Mouse (Mus musculus) mouse embryonic stem cell (cell line): Measurements from ENCODE around the gene Abhd17b.
"Not testable (repeated sequence)": the region's sequence is repeated elsewhere in the genome, so short reads cannot be mapped to it uniquely, and the experiment has no call there.

Experiments
- in situ Hi-C, 2 experiments: fragments of 300-500 bp; cut with MboI; formaldehyde crosslinking; loops; 1 replicate in 1 of 2; 3 replicates in 1 of 2; pipeline ENCODE4 v1.14.3; 2019 to 2020; ENCODE audit warnings: low sequenced_read_pairs in 2 of 2, low pct_unique_long_range_greater_than_20kb in 1 of 2, mixed read lengths in 1 of 2; ENCODE audit not compliant: unreplicated experiment in 1 of 2

The Abhd17b gene

DNA sequence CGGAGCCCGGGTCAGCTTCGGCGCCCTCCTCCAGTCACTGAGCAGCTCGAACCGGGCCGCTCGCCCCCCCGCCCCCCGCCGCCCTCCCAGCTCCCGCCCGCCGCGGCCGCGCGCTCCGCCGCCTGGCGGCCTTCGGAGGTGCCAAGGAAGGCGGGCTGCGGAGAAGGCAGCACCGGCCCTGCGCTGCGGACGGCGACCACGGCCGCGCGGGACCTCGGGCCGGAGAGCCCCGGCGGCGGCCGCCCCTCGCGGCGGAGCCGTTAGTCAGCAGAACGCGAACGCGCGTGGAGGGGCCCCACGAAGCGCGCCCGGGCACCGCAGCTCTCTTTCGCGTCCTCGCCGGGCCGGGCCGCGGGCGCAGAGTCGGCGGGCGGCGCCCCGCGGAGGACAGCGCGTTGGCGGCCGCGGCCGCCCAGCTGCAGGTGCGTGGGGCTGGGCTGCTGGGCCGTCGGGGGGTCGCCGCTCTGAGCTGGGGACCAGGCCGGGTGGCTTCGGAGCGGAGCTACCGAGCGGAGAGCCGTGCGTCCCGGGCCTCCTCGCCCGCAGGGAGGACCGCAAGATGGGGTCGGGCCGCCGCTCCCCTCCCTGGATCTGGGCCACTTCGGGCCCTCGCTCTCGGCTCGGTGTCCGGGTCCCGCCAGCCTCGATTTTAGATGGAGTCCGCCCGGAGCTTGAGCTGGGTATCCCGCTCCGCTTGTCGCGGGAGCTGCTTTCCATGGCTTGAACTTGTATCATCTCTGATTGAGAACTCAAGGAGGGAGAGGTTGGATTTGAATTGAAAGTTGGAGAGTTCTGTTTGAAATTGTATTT, at the start of gene Abhd17b:
Gene Abhd17b, plus strand, starts transcription at position 14 of the 810 bp plus-strand sequence.
- in situ Hi-C loops: no loop called here

DNA sequence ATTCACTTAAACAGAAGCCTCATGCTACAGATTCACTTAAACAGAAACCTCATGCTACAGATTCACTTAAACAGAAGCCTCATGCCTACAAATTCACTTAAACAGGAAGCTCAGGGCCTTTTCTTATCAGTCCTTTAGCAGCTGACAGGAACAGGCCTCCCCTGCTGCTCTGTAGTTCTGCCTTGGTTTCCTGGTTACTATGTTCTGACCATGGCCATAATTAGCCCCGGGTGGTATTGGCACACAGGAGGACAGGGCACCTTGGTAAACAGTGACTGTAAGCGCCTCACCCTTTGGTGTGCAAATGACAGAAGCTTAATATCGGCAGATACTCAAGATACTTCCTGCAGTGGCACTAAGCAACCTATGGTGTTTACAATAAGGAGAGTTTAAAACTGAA, 49.1 kb upstream of the Abhd17b start:
- in situ Hi-C loops: no loop called here

DNA sequence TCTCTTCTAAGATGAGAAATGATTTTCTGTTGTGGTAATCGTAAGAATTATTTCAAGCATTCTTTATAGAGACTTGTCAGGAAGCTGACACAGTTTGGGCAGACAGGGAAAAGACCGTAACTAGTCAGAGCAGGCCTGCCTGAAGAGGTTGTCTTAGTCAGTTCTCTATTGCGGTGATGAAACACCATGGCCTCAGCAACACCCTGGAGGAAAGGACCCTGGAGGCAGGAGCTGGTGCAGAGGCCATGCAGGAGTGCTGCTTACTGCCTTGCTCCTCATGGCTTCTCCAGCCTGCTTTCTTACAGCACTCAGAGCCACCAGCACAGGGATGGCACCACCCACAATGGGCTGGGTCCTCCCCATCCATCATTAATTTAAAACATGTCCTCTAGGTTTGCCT, 47.7 kb upstream of the Abhd17b start:
- in situ Hi-C loops: no loop called here

DNA sequence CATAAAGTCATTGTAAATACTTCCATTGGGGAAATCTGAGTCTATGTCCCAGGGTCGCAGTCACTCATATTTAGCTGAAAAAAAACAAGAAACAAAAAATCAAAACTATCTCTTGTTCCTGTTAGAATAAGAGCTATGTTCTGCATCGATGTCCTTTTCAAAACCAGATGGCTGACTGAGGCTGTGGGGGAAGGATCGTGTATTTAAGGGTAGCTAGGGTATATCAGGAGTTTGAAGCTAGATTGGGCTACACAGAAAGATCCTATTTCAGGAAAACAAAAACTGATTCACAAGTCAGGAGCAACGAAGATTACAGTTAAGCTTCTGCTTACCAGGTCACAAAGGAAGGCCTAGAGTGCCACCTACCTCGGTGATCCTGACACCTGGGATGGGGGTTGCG, 42.7 kb upstream of the Abhd17b start:
- in situ Hi-C loops: no loop called here

GRCm38 (mm10) chr19:21611297-21611696, 41.7 kb upstream of the Abhd17b start:
- in situ Hi-C loops: no loop called here

DNA sequence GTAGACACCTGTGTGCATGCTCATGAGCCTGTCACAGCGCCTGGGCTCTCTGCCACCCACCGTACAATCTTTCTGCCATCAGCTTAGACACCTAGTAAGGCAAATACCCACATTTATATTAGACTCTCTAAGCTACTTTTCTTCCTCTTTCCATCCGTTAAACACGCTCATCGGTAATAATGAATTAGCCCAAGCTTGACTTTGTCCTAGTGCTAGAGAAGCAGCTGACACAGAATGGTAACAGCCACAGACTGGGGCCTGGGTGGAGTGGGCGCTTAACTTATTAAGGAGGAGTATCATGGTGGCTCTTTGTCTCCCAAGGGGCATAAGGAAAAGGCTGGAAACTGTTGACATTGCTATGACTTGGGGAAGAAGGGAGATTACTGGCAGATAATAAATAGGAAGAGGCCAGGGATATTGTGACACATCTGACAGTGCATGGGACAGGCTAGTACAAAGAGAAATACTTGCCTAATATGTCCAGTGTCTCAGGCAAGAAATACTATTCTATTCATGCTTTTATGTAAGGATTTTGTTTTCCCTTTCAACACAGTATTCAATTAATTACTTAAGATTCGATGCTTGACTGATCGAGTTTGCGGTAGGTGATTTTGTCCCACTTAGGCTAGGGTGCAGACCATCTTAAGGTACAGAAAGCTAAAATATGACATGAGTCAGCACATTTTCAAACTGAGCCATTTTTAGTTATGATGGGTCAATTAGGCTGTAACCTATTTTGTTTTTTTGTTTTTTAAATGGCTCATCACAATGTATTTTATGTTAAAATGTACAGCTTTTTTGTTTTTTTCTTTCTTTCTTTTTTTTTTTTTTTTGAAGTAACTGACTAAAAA, 41.0 kb upstream of the Abhd17b start:
- in situ Hi-C loops: no loop called here

DNA sequence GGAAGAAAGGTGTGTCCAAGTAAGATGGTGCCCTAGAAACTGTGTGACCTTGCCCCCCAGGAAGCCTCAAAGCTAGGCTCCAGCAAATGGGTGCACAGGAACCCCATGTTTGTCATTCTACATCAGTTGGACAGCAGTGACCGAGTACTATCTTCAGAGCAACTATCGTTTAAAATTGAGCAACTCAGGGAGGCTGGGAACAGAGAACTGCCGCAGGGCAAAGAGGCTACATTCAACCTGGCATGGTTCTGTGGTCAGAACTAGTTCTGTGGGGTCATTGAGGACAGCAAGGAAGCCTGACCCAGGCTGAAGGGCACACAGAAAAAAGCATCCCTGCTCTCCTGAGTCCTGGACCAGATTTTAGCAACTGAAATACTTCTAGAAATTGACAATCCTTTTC, 37.2 kb upstream of the Abhd17b start:
- in situ Hi-C loops: no loop called here

GRCm38 (mm10) chr19:21623410-21624147, 29.4 kb upstream of the Abhd17b start:
- in situ Hi-C loops: no loop called here

GRCm38 (mm10) chr19:21624148-21624535, 28.8 kb upstream of the Abhd17b start:
- in situ Hi-C loops: no loop called here

- in situ Hi-C loops: no loop called here
Observed at GRCm38 (mm10) chr19:21626271-21626988, 26.6 kb upstream of the Abhd17b start.

- in situ Hi-C loops: not testable (repeated sequence)
Observed at GRCm38 (mm10) chr19:21628440-21628839, 24.5 kb upstream of the Abhd17b start.

GRCm38 (mm10) chr19:21629030-21629429, 24.0 kb upstream of the Abhd17b start:
- in situ Hi-C loops: no loop called here

DNA sequence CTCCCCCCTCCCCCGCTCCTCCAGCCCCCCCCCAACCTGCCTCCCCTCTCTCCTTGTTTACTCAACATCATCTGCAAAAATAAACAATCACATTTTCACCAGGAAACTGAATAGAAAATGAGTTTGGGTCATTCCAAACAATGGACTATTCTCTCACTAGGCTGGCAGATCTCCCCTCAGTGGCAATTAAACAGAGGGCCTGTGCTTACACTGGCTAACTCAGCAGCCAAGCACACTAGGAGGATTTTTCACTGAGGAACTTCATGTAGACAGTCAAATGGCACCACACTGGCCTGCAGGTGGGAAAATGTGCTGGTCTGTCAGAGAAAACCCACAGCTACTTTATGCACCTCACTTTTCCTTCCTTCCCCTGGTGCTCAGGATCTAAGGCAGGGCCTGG, 23.5 kb upstream of the Abhd17b start:
- in situ Hi-C loops: no loop called here

DNA sequence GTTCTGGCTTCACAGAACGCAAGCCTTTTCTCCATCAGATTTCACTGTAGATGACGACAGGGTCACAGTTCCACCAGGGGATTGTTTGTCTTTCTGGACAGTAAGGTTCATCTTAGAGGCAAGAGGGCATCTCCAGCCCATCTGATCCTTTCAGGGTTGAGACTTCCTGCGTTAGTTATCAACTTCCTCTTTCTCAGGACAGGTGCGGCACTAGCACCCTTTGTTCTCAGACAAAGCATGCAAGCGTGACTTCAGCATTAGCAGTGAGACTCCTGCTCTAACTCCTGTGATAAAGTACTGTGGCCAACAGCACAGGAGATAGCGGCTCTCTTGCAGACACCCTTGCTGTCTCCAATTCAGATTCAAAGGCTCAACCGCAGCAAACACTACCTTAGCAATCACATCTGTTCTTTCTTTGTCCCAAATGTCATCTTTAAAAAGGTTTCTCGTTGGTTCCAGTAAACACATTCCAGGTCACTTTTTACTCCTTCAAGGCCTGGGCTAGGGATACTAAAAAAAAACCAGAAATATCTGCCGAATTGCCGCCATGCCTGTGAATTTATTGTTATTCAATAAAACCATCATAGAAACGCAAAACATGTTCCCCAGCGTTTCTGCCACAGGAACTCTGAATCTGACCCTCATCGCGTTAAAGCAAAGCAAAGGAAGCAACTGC, 22.2 kb upstream of the Abhd17b start:
- in situ Hi-C loops: no loop called here

- in situ Hi-C loops: no loop called here
Observed at GRCm38 (mm10) chr19:21635406-21635805, 17.6 kb upstream of the Abhd17b start.

DNA sequence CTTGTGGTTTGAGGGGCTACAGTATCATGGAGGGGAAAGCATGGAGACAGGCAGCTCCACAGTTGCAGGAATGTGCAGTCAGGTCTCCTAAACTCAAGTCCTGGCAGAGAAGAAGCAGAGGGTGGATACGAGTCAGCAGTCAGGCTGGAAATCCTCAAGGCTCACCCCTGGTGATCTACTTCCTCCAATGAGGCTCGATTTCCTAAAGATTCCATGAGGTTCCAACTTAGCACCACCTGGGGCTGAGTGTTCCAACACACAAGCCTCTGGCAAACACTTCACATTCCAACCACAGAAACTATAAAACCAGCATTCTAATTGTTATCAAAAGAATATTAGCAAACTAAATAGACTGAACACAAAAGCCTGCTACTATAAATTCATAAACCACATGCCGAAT, 16.1 kb upstream of the Abhd17b start:
- in situ Hi-C loops: no loop called here

DNA sequence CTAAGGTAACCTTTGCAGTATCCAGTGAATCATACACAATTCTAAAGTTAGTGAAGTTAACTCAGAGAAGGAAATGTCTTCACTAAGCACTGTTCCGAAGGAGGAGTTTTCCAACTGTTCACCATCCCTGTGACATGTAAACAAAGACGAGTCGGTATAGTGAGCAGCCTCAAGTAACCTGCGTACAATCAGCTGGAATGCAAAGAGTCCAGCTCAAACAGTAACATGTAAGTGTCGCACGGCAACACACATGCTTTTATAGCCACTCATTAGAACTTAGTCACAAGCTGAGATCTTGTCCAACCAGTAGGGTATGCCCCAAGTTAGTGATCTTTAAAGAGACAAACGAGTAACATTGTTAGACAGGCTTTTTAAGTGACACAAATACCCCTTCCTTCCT, 15.3 kb upstream of the Abhd17b start:
- in situ Hi-C loops: no loop called here

GRCm38 (mm10) chr19:21643935-21644334, 9.1 kb upstream of the Abhd17b start:
- in situ Hi-C loops: no loop called here
